Mouse (Mus musculus): ENCODE measurements around the gene Bsg. TPM values are rescaled to one million over a fixed set of nuclear protein-coding genes. Genes with fewer than 3 reads are reported as not detected.
A peak's percentile ranks its signal among the peaks of the same experiment; 100 is the strongest.

Bsg gene
- total and polyA plus RNA-seq, 3 experiments: 318 to 700 (median 346) TPM

GRCm38 (mm10) chr10:79670071-79670888, 34.0 kb upstream of the Bsg start:
- no peak for DNase-seq (ENCODE audit: low read depth, low spot score)
- TF ChIP-seq MEF2A (IDR thresholded peaks at IDR 0.05; ENCODE audit: extremely low read depth, insufficient replicate concordance, low read depth, low read length, poor library complexity, severe bottlenecking): no peak
- TF ChIP-seq MAZ (IDR thresholded peaks at IDR 0.05; ENCODE audit: low read depth, low read length): no peak
- no peak for TF ChIP-seq CTCF (IDR thresholded peaks at IDR 0.05 in 2 of 3, conservative IDR thresholded peaks at IDR 0.05 in 1 of 3; ENCODE audit: control insufficient read depth in 1 of 3, insufficient read depth in 1 of 3, low read depth in 2 of 3, low read length in 3 of 3, poor library complexity in 1 of 3, severe bottlenecking in 1 of 3)
- no peak for TF ChIP-seq TAL1 (IDR thresholded peaks at IDR 0.05; ENCODE audit: low read length)
- no peak for TF ChIP-seq EP300 (IDR thresholded peaks at IDR 0.05; ENCODE audit: low read depth in 1 of 2, low read length in 2 of 2)
- H3K4me3 ChIP-seq (ENCODE audit: control insufficient read depth in 1 of 2, insufficient read depth in 1 of 2, low read depth in 2 of 2, low read length in 2 of 2): peak overlapping the region; percentile 60 to 88
- peaks cover 11% of the 10 kb centered on the region for H3K79me2 ChIP-seq (ENCODE audit: control insufficient read depth, insufficient read depth, low read length, poor library complexity)
- H3K36me3 ChIP-seq (ENCODE audit: control insufficient read depth in 1 of 2, insufficient read depth in 2 of 2, low read length in 2 of 2): peaks cover 0 to 4% of the 10 kb centered on the region in 2 experiments; a peak in 1 of 4 replicates
- no peak overlapping the region for H3K27ac ChIP-seq (ENCODE audit: control insufficient read depth, low read depth, low read length)
- peak overlapping the region; percentile 85 for H3K9ac ChIP-seq (ENCODE audit: control insufficient read depth, low read depth, low read length, poor library complexity, severe bottlenecking)
- H3K4me1 ChIP-seq (ENCODE audit: control insufficient read depth in 1 of 2, insufficient read depth in 2 of 2, low read length in 2 of 2): peaks cover 0 to 9% of the 10 kb centered on the region in 2 experiments; a peak in 3 of 4 replicates
- H3K9me3 ChIP-seq (replicated peaks; ENCODE audit: insufficient read depth, low read length): no peaks in the 10 kb centered on the region
- H3K27me3 ChIP-seq (ENCODE audit: control insufficient read depth in 1 of 2, insufficient read depth in 2 of 2, low read length in 2 of 2): no peaks in the 10 kb centered on the region

- Histone ChIP-seq H3K4me1 (ENCODE audit: control insufficient read depth in 1 of 2, insufficient read depth in 2 of 2, low read length in 2 of 2) (peaks cover 0 to 9% of the 10 kb centered on the region in 2 experiments; a peak in 3 of 4 replicates), H3K36me3 (ENCODE audit: control insufficient read depth in 1 of 2, insufficient read depth in 2 of 2, low read length in 2 of 2) (peaks cover 0 to 4% of the 10 kb centered on the region in 2 experiments; a peak in 1 of 4 replicates), H3K27ac (ENCODE audit: control insufficient read depth, low read depth, low read length) (no peak overlapping the region), H3K9me3 (replicated peaks; ENCODE audit: insufficient read depth, low read length) (no peaks in the 10 kb centered on the region), H3K27me3 (ENCODE audit: control insufficient read depth in 1 of 2, insufficient read depth in 2 of 2, low read length in 2 of 2) (no peaks in the 10 kb centered on the region), H3K4me3 (ENCODE audit: control insufficient read depth in 1 of 2, insufficient read depth in 1 of 2, low read depth in 2 of 2, low read length in 2 of 2) (no peak overlapping the region), H3K79me2 (ENCODE audit: control insufficient read depth, insufficient read depth, low read length, poor library complexity) (peaks cover 11% of the 10 kb centered on the region), H3K9ac (ENCODE audit: control insufficient read depth, low read depth, low read length, poor library complexity, severe bottlenecking) (no peak overlapping the region)
- TF ChIP-seq MAZ (IDR thresholded peaks at IDR 0.05; ENCODE audit: low read depth, low read length) (no peak), RCOR1 (IDR thresholded peaks at IDR 0.05; ENCODE audit: low read depth, low read length) (no peak), JUND (IDR thresholded peaks at IDR 0.05; ENCODE audit: low read depth, low read length) (no peak), POLR2AphosphoS5 (IDR thresholded peaks at IDR 0.05; ENCODE audit: borderline replicate concordance, low read depth, low read length) (no peak)
- DNase-seq (ENCODE audit: low read depth, low spot score): no peak
Measured at GRCm38 (mm10) chr10:79671396-79672087, 32.7 kb upstream of the Bsg start.

- no peak overlapping the region for H3K27ac ChIP-seq (ENCODE audit: control insufficient read depth, low read depth, low read length)
- no peak overlapping the region for H3K4me3 ChIP-seq (ENCODE audit: control insufficient read depth in 1 of 2, insufficient read depth in 1 of 2, low read depth in 2 of 2, low read length in 2 of 2)
- H3K36me3 ChIP-seq (ENCODE audit: control insufficient read depth in 1 of 2, insufficient read depth in 2 of 2, low read length in 2 of 2): peaks cover 0 to 4% of the 10 kb centered on the region in 2 experiments; a peak in 1 of 4 replicates
- no peaks in the 10 kb centered on the region for H3K9me3 ChIP-seq (replicated peaks; ENCODE audit: insufficient read depth, low read length)
- H3K4me1 ChIP-seq (ENCODE audit: control insufficient read depth in 1 of 2, insufficient read depth in 2 of 2, low read length in 2 of 2): peaks cover 0 to 9% of the 10 kb centered on the region in 2 experiments; a peak in 3 of 4 replicates
- no peak for DNase-seq (ENCODE audit: low read depth, low spot score)
- H3K27me3 ChIP-seq (ENCODE audit: control insufficient read depth in 1 of 2, insufficient read depth in 2 of 2, low read length in 2 of 2): no peaks in the 10 kb centered on the region
- peaks cover 11% of the 10 kb centered on the region for H3K79me2 ChIP-seq (ENCODE audit: control insufficient read depth, insufficient read depth, low read length, poor library complexity)
- H3K9ac ChIP-seq (ENCODE audit: control insufficient read depth, low read depth, low read length, poor library complexity, severe bottlenecking): no peak overlapping the region
- TF ChIP-seq NRF1 (IDR thresholded peaks at IDR 0.05; ENCODE audit: insufficient read depth, low read depth, low read length, poor library complexity, severe bottlenecking) (no peak), TBP (IDR thresholded peaks at IDR 0.05; ENCODE audit: low read depth, low read length) (no peak), MYC (IDR thresholded peaks at IDR 0.05; ENCODE audit: low read depth, low read length) (no peak), BHLHE40 (IDR thresholded peaks at IDR 0.05; ENCODE audit: borderline replicate concordance, low read depth, low read length) (no peak), MAZ (IDR thresholded peaks at IDR 0.05; ENCODE audit: low read depth, low read length) (no peak), TCF12 (IDR thresholded peaks at IDR 0.05; ENCODE audit: low read depth, low read length) (no peak), ZMIZ1 (IDR thresholded peaks at IDR 0.05; ENCODE audit: low read depth, low read length) (no peak), HCFC1 (IDR thresholded peaks at IDR 0.05; ENCODE audit: low read depth, low read length) (no peak), MAFK (IDR thresholded peaks at IDR 0.05; ENCODE audit: borderline replicate concordance, low read depth, low read length) (no peak), POLR2AphosphoS2 (IDR thresholded peaks at IDR 0.05; ENCODE audit: low read length) (no peak), MAX (IDR thresholded peaks at IDR 0.05; ENCODE audit: low read length) (no peak), USF1 (IDR thresholded peaks at IDR 0.05; ENCODE audit: low read depth, low read length) (no peak), JUND (IDR thresholded peaks at IDR 0.05; ENCODE audit: low read depth, low read length) (no peak), SMC3 (IDR thresholded peaks at IDR 0.05; ENCODE audit: low read depth, low read length) (no peak), SIN3A (IDR thresholded peaks at IDR 0.05; ENCODE audit: low read length) (no peak), CTCF (IDR thresholded peaks at IDR 0.05 in 2 of 3, conservative IDR thresholded peaks at IDR 0.05 in 1 of 3; ENCODE audit: control insufficient read depth in 1 of 3, insufficient read depth in 1 of 3, low read depth in 2 of 3, low read length in 3 of 3, poor library complexity in 1 of 3, severe bottlenecking in 1 of 3) (no peak), EP300 (IDR thresholded peaks at IDR 0.05; ENCODE audit: low read depth in 1 of 2, low read length in 2 of 2) (no peak)
Measured at GRCm38 (mm10) chr10:79672088-79672455, 32.2 kb upstream of the Bsg start.
